Mouse (Mus musculus) lung, adult 18-20 months (tissue): ENCODE results near the gene Brf1.
A peak's percentile ranks its signal among the peaks of the same experiment; 100 is the strongest.

Experiments
- DNase-seq, 2 experiments: peaks; one replicate each; pipeline ENCODE4 v3.0.0; 2022; ENCODE audit warnings: mixed read lengths in 2 of 2

The Brf1 gene

GRCm38 (mm10) chr12:112938873-112939565, 61.5 kb downstream of the Brf1 start:
- DNase-seq, result no peak

- DNase-seq, result no peak
Measured at GRCm38 (mm10) chr12:112938366-112938765, 62.1 kb downstream of the Brf1 start.

- peak in 1 of 2 experiments; percentile 51 for DNase-seq
Measured at GRCm38 (mm10) chr12:112937906-112938305, 62.6 kb downstream of the Brf1 start.

GRCm38 (mm10) chr12:112932647-112933046, 67.9 kb downstream of the Brf1 start:
- DNase-seq, result no peak

- DNase-seq, result peak; percentile 63 to 71
Measured at GRCm38 (mm10) chr12:112929562-112930352, 70.7 kb downstream of the Brf1 start, which contains the start of gene Jag2. Gene Jag2, minus strand, starts transcription at chr12:112929776.

GRCm38 (mm10) chr12:112928401-112929241, 71.9 kb downstream of the Brf1 start:
- DNase-seq, result peak; percentile 36 to 39

GRCm38 (mm10) chr12:112927265-112927664, 73.2 kb downstream of the Brf1 start:
- no peak for DNase-seq

- no peak for DNase-seq
Measured at GRCm38 (mm10) chr12:112925950-112926349, 74.6 kb downstream of the Brf1 start.

GRCm38 (mm10) chr12:112922541-112922940, 78.0 kb downstream of the Brf1 start:
- DNase-seq, result no peak

- no peak for DNase-seq
Measured at GRCm38 (mm10) chr12:112921518-112921917, 79.0 kb downstream of the Brf1 start.

- no peak for DNase-seq
Measured at GRCm38 (mm10) chr12:112917906-112918305, 82.6 kb downstream of the Brf1 start.

- DNase-seq, result peak in 1 of 2 experiments; percentile 35
Measured at GRCm38 (mm10) chr12:112917486-112917885, 83.0 kb downstream of the Brf1 start.

- no peak for DNase-seq
Measured at GRCm38 (mm10) chr12:112916698-112917400, 83.7 kb downstream of the Brf1 start.

- no peak for DNase-seq
Measured at GRCm38 (mm10) chr12:112915587-112915986, 84.9 kb downstream of the Brf1 start.

GRCm38 (mm10) chr12:112914527-112914926, 86.0 kb downstream of the Brf1 start:
- no peak for DNase-seq

- DNase-seq, result no peak
Measured at GRCm38 (mm10) chr12:112912951-112913745, 87.4 kb downstream of the Brf1 start.

GRCm38 (mm10) chr12:112911701-112912100, 88.8 kb downstream of the Brf1 start:
- no peak for DNase-seq
